Mouse (Mus musculus) liver, adult 2 months (tissue): ENCODE data around the gene Hoxb3. TPM values are rescaled to one million over a fixed set of nuclear protein-coding genes. Genes with fewer than 3 reads are reported as not detected.

Source experiments
- DNase-seq: peaks from one replicate; pipeline ENCODE4 v3.0.0-alpha.2; 2011; ENCODE audit warnings: low read depth, low spot score; ENCODE audit errors: extremely low read depth
- H3K27ac ChIP-seq: fragments of 200-500 bp; replicated peaks from 2 replicates; pipeline ENCODE4 v1.5.1; 2012; ENCODE audit warnings: low read depth, mild to moderate bottlenecking, control low read depth, inconsistent platforms, low read length; ENCODE audit not compliant: insufficient read depth
- H3K27me3 ChIP-seq: fragments of 200-500 bp; 2 replicates; pipeline ENCODE4 v1.6.1; 2012; ENCODE audit warnings: mild to moderate bottlenecking, moderate library complexity, low read length, inconsistent platforms; ENCODE audit not compliant: control insufficient read depth, insufficient read depth
- H3K36me3 ChIP-seq: fragments of 200-500 bp; 2 replicates; pipeline ENCODE4 v1.6.1; 2012; ENCODE audit warnings: low read length, inconsistent platforms; ENCODE audit not compliant: control insufficient read depth, insufficient read depth
- H3K4me1 ChIP-seq: fragments of 200-500 bp; 2 replicates; pipeline ENCODE4 v1.6.1; 2011; ENCODE audit warnings: low read length; ENCODE audit not compliant: control insufficient read depth, insufficient read depth
- H3K4me3 ChIP-seq: fragments of 200-500 bp; 2 replicates; pipeline ENCODE4 v1.5.1; 2011; ENCODE audit warnings: low read depth, mild to moderate bottlenecking, control low read depth, low read length, moderate library complexity; ENCODE audit not compliant: insufficient read depth
- H3K79me2 ChIP-seq: fragments of 200-500 bp; 2 replicates; pipeline ENCODE4 v1.6.1; 2012; ENCODE audit warnings: inconsistent platforms, mild to moderate bottlenecking, low read length, moderate library complexity; ENCODE audit not compliant: control insufficient read depth, insufficient read depth
- H3K9ac ChIP-seq: fragments of 200-500 bp; 2 replicates; pipeline ENCODE4 v1.6.1; 2012; ENCODE audit warnings: low read depth, mild to moderate bottlenecking, control low read depth, inconsistent platforms, low read length
- CTCF ChIP-seq: fragments of 200-500 bp; IDR thresholded peaks from 2 replicates; pipeline ENCODE4 v1.5.1; 2011; ENCODE audit warnings: low read depth, low read length, control low read depth
- POLR2A ChIP-seq: fragments of 200-500 bp; IDR thresholded peaks from 2 replicates; pipeline ENCODE4 v1.6.1; 2011; ENCODE audit warnings: low read length, control low read depth; ENCODE audit not compliant: insufficient read depth; ENCODE audit errors: extremely low read depth
- WGBS: fragments of 180-500 bp; shearing (Covaris S2); methylation state at CpG from one replicate; pipeline ENCODE4 v1.1.7; 2018; 5-methylcytosine and 5-hydroxymethylcytosine counted together
- polyA plus RNA-seq: library from polyadenylated mRNA; depleted of rRNA; stranded (reverse); fragments of >200 nt; gene quantifications from 2 replicates; pipeline ENCODE4 v1.2.3, GENCODE M21; 2012; rRNA removed
- total RNA-seq: library from RNA; depleted of rRNA; stranded (reverse); fragments of >200 nt; gene quantifications from 2 replicates; pipeline ENCODE4 v1.2.3, GENCODE M21; 2014; rRNA removed

Gene Hoxb3
- total and polyA plus RNA-seq, 2 experiments = 0.18 to 0.48 TPM

DNA sequence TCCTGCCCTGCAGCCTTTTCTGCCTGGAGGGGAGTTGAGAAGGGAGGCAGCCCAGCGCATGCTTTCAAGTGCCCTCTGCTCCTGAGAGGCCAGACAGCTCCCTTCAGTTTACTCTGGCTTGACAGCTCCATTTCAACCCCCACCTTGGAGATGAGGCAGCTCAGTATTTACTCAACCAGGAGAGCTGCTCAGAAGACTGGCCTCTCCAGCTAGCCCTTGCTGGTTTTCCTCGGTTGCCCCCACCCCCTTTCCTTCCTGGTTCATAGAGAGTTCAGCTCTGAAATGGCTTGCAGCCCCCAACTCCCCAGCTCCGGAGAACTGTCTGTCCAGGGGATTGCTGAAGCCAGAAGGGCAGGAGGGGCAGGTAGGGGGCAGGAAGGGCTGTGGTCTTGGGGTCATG, 49.4 kb downstream of the Hoxb3 start:
- Histone ChIP-seq H3K4me3 (no peak overlapping the region), H3K27me3 (peaks cover 9% of the 10 kb centered on the region; the same call in 1 of the 2 replicates), H3K79me2 (no peaks in the 10 kb centered on the region), H3K9ac (no peak overlapping the region), H3K36me3 (no peaks in the 10 kb centered on the region), H3K4me1 (no peaks in the 10 kb centered on the region), H3K27ac (no peak overlapping the region)
- no peak for DNase-seq
- no peak for TF ChIP-seq CTCF
- no peak for TF ChIP-seq POLR2A
- 23% methylated on average over 3 of the region's 3 CpGs for WGBS

DNA sequence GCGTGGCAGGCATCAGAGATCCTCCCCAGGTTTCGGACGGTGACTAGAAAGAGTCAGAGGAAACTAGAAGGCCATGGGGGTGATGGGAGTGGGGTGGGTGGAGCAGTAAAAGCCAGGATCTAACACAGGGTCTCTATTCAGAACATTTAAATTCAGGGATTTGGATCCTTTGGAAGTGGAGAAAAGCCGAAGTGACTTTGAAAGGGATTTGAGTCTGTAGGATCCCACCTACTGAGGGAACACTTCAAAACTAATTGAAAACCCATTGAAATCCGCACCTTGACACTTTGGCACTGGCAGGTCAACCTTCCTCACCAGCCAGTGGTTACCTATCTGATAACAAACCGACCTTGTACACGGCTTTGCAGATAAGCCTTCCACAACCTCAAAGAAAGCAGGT, 51.7 kb downstream of the Hoxb3 start:
- Histone ChIP-seq H3K36me3 (no peaks in the 10 kb centered on the region), H3K4me3 (no peak overlapping the region), H3K27me3 (peaks cover 9% of the 10 kb centered on the region; the same call in 1 of the 2 replicates), H3K27ac (no peak overlapping the region), H3K79me2 (no peaks in the 10 kb centered on the region), H3K9ac (no peak overlapping the region), H3K4me1 (no peaks in the 10 kb centered on the region)
- no peak for TF ChIP-seq CTCF
- no peak for TF ChIP-seq POLR2A
- no peak for DNase-seq
- 17% methylated on average over 7 of the region's 7 CpGs for whole genome bisulfite sequencing

- Histone ChIP-seq H3K79me2 (no peaks in the 10 kb centered on the region), H3K27me3 (no peaks in the 10 kb centered on the region; the same call in 1 of the 2 replicates)
- WGBS = 73% methylated on average over 5 of the region's 5 CpGs
These were observed 60.3 kb downstream of the Hoxb3 start for GRCm38 (mm10) chr11:96383381-96383780.

DNA sequence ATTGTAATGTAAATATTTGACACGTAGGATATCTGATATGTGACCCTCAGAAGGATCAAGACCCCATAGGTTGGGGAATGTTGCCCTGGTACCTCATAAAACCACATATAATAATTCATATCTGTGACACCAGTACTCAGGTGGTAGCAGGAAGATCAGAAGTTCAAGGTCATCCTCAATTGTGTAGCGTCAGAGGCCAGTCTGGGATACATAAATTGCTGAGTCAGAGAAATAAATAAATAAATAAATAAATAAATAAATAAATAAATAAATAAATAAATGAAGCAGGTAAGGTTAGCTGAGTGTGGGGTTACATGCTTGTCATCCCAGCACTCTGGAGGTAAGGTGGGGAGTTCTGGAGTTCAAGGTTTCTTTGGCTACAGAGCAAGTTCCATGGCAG, 64.5 kb downstream of the Hoxb3 start:
- DNase-seq = no peak
- Histone ChIP-seq H3K27me3 (peaks cover 3% of the 10 kb centered on the region; the same call in 1 of the 2 replicates), H3K9ac (no peak overlapping the region), H3K36me3 (no peaks in the 10 kb centered on the region), H3K79me2 (no peaks in the 10 kb centered on the region), H3K4me3 (no peak overlapping the region), H3K4me1 (no peaks in the 10 kb centered on the region), H3K27ac (no peak overlapping the region)
- 79% methylated on average over 2 of the region's 2 CpGs for WGBS
- TF ChIP-seq CTCF (no peak), POLR2A (no peak)

More at GRCm38 (mm10) chr11:96383381-96383780, 60.3 kb downstream of the Hoxb3 start:
- Histone ChIP-seq H3K4me1 (no peaks in the 10 kb centered on the region), H3K4me3 (no peak overlapping the region), H3K36me3 (no peaks in the 10 kb centered on the region), H3K9ac (no peak overlapping the region), H3K27ac (no peak overlapping the region)
- no peak for DNase-seq
- TF ChIP-seq CTCF (no peak), POLR2A (no peak)

GRCm38 (mm10) chr11:96396772-96397626, 73.9 kb downstream of the Hoxb3 start:
- TF ChIP-seq CTCF (no peak), POLR2A (no peak)
- no peaks in the 10 kb centered on the region for H3K79me2 ChIP-seq
- peaks cover 2% of the 10 kb centered on the region; the same call in 1 of the 2 replicates for H3K27me3 ChIP-seq
- no peaks in the 10 kb centered on the region for H3K4me1 ChIP-seq
- no peaks in the 10 kb centered on the region for H3K36me3 ChIP-seq
- no peak overlapping the region for H3K4me3 ChIP-seq
- 44% methylated on average over 15 of the region's 15 CpGs for WGBS
- DNase-seq = no peak
- H3K27ac ChIP-seq = no peak overlapping the region
- no peak overlapping the region for H3K9ac ChIP-seq

Other genes with a start within 250 kb of the Hoxb3 start
- 479 and 657 TPM in 2 replicates for gene Atp5g1, start 247.7 kb upstream of the Hoxb3 start, total RNA-seq
- 1,258 and 1,301 TPM in 2 replicates for gene Atp5g1, start 247.7 kb upstream of the Hoxb3 start, polyA plus RNA-seq
- not detected in 2 replicates for gene Calcoco2, start 211.4 kb upstream of the Hoxb3 start, total RNA-seq
- gene Calcoco2, start 211.4 kb upstream of the Hoxb3 start, polyA plus RNA-seq = not detected in 2 replicates
- gene Ttll6, start 189.5 kb upstream of the Hoxb3 start, total RNA-seq = not detected in 2 replicates
- not detected in 2 replicates for gene Ttll6, start 189.5 kb upstream of the Hoxb3 start, polyA plus RNA-seq
- not detected in 2 replicates for gene Hoxb13, start 129.0 kb upstream of the Hoxb3 start, total RNA-seq
- 0.05 TPM in 1 of 2 replicates, not detected in the other for gene Hoxb13, start 129.0 kb upstream of the Hoxb3 start, polyA plus RNA-seq
- 0.07 TPM in 1 of 2 replicates, not detected in the other for gene Hoxb9, start 51.9 kb upstream of the Hoxb3 start, total RNA-seq
- gene Hoxb9, start 51.9 kb upstream of the Hoxb3 start, polyA plus RNA-seq = not detected in 2 replicates
- gene Hoxb8, start 41.4 kb upstream of the Hoxb3 start, total RNA-seq = not detected in 2 replicates
- 0.04 TPM in 1 of 2 replicates, not detected in the other for gene Hoxb8, start 41.4 kb upstream of the Hoxb3 start, polyA plus RNA-seq
- gene Hoxb7, start 36.7 kb upstream of the Hoxb3 start, total RNA-seq = 0.09 and 0.54 TPM in 2 replicates
- gene Hoxb7, start 36.7 kb upstream of the Hoxb3 start, polyA plus RNA-seq = 0.06 and 0.17 TPM in 2 replicates
- gene Hoxb6, start 30.9 kb upstream of the Hoxb3 start, total RNA-seq = 0.07 TPM in 1 of 2 replicates, not detected in the other
- 0.15 and 0.30 TPM in 2 replicates for gene Hoxb6, start 30.9 kb upstream of the Hoxb3 start, polyA plus RNA-seq
- 0.09 and 0.20 TPM in 2 replicates for gene Hoxb5, start 20.0 kb upstream of the Hoxb3 start, total RNA-seq
- gene Hoxb5, start 20.0 kb upstream of the Hoxb3 start, polyA plus RNA-seq = 0.35 and 0.40 TPM in 2 replicates
- gene Hoxb4, start 5.1 kb upstream of the Hoxb3 start, total RNA-seq = 0.37 and 0.67 TPM in 2 replicates
- gene Hoxb4, start 5.1 kb upstream of the Hoxb3 start, polyA plus RNA-seq = 0.55 and 0.91 TPM in 2 replicates
- gene Hoxb2, start 27.2 kb downstream of the Hoxb3 start, total RNA-seq = 0.46 and 0.60 TPM in 2 replicates
- gene Hoxb2, start 27.2 kb downstream of the Hoxb3 start, polyA plus RNA-seq = 0.98 and 1.3 TPM in 2 replicates
- not detected in 2 replicates for gene Hoxb1, start 42.4 kb downstream of the Hoxb3 start, total RNA-seq
- not detected in 2 replicates for gene Hoxb1, start 42.4 kb downstream of the Hoxb3 start, polyA plus RNA-seq
- gene Skap1, start 141.3 kb downstream of the Hoxb3 start, total RNA-seq = 0.60 and 0.92 TPM in 2 replicates
- gene Skap1, start 141.3 kb downstream of the Hoxb3 start, polyA plus RNA-seq = 0.31 and 0.40 TPM in 2 replicates